Comparison of ENCODE assay signal across 24 mouse cellular contexts in the genomic region with DNA sequence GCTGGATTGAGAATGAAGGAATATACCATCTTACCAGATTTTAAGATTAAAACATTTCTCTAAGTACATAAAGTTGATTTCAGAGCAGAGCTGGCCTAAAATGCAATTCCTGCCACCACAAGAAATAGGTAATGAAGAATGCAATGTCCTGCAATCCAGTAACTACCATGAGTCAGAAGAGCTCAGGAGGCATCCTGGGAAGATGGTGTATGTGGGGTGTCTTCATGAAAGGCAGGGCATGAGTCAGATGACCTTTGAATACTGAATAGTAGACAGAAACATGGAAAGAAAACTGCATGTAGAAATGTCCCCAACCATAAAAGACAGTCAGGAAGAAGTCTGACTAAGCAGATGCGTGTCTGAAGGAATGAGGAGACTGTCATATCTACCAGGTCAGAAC.
DNase-seq lines count a peak whose midpoint lies in the region; TF ChIP-seq lines count a peak whose summit lies in the region.
"Had no signal": no experiment of that assay in that cellular context is flagged by ENCODE, and none has a peak within 500 bp of the region (broad histone marks: within the 10 kb centered on the region; RNA-seq: fewer than 3 reads in every experiment).

No protein-coding gene starts in this region.

- H3K27me3 ChIP-seq in myocyte (ENCODE audit: control insufficient read depth, insufficient read depth, insufficient read length), result no peaks in the 10 kb centered on the region
- H3K27me3 ChIP-seq: embryonic facial prominence, embryonic 13.5 days; forebrain, embryonic 13.5 days; hindbrain, embryonic 13.5 days; intestine, embryonic 15.5 days had no signal

- H3K4me3 ChIP-seq in myocyte, result no peak overlapping the region
- H3K4me3 ChIP-seq: embryonic facial prominence, embryonic 10.5 days; embryonic facial prominence, embryonic 13.5 days; forebrain, embryonic 10.5 days; forebrain, embryonic 13.5 days; gastrocnemius, adult 2 months; hindbrain, embryonic 13.5 days; intestine, embryonic 15.5 days had no signal

- no peaks in the 10 kb centered on the region for H3K36me3 ChIP-seq in myocyte (ENCODE audit: control insufficient read depth, insufficient read depth)
- H3K36me3 ChIP-seq: embryonic facial prominence, embryonic 10.5 days; embryonic facial prominence, embryonic 13.5 days; forebrain, embryonic 10.5 days; hindbrain, embryonic 13.5 days; intestine, embryonic 15.5 days had no signal

- no peaks in the 10 kb centered on the region for H3K79me2 ChIP-seq in myocyte (ENCODE audit: control insufficient read depth, insufficient read depth)

- no peak overlapping the region for H3K4me2 ChIP-seq in myocyte (ENCODE audit: low read depth)
- H3K4me2 ChIP-seq: embryonic facial prominence, embryonic 13.5 days; forebrain, embryonic 13.5 days; heart, embryonic 11.5 days; hindbrain, embryonic 13.5 days; intestine, embryonic 15.5 days had no signal

- H3ac ChIP-seq in myocyte (ENCODE audit: control insufficient read depth, insufficient read length), result no peak overlapping the region

- no peak for TF ChIP-seq POLR2A in myocyte (IDR thresholded peaks at IDR 0.05; ENCODE audit: insufficient read length, low read depth)

- DNase-seq in adrenal gland, adult (ENCODE audit: inconsistent age in 2 of 2, low spot score in 1 of 2), result peak; percentile 17 to 53
- DNase-seq in adrenal gland, adult 18-20 months (ENCODE audit: low spot score in 2 of 2), result no peak
- peak; percentile 4 for DNase-seq in adrenal gland, postnatal 14 days
- no peak for DNase-seq in adrenal gland, postnatal 10 days
- DNase-seq in NIH3T3 (ENCODE audit: low read depth), result peak; percentile 21
- no peak for DNase-seq in frontal cortex, postnatal 36 days (ENCODE audit: low spot score in 2 of 2)
- no peak for DNase-seq in lung, postnatal 25 days (ENCODE audit: low spot score)
- DNase-seq: cerebellum, adult 11-12 months; cerebellum, adult 8-10 months; cerebellum, postnatal 10 days; cerebellum, postnatal 36 days; embryo, embryonic 11 days; gastrocnemius, adult 2 months; gastrocnemius, postnatal 14 days; heart, adult 11 months; kidney, adult 11 months had no signal

TF ChIP-seq in myocyte, 11 proteins besides CTCF, POLR2A, EP300 and RAD21:
- no peak for TF ChIP-seq POLR2AphosphoS2 (IDR thresholded peaks at IDR 0.05; ENCODE audit: insufficient read length, low read depth)
- no peak for TF ChIP-seq E2F4 (IDR thresholded peaks at IDR 0.05; ENCODE audit: insufficient read depth)
- TF ChIP-seq TCF12 (IDR thresholded peaks at IDR 0.05; ENCODE audit: insufficient read depth, poor library complexity, severe bottlenecking), result no peak
- no peak for TF ChIP-seq REST (IDR thresholded peaks at IDR 0.05; ENCODE audit: insufficient read depth, insufficient read length)
- peak; percentile 91 for TF ChIP-seq CEBPB (IDR thresholded peaks at IDR 0.05; ENCODE audit: insufficient read depth, poor library complexity, severe bottlenecking)

Comparison
In these comparisons a context has a peak if more than half of its experiments do, and no peak if none do; other contexts are left out.
1. DNase-seq: peak in adrenal gland, adult (2 of 2), adrenal gland, postnatal 14 days (single experiment) and NIH3T3 (single experiment); none in adrenal gland, adult 18-20 months (0 of 2), adrenal gland, postnatal 10 days (single experiment), frontal cortex, postnatal 36 days (0 of 2) and lung, postnatal 25 days (single experiment).